Mouse (Mus musculus) CH12.LX (cell line): ENCODE data around the gene Tex21. TPM values are rescaled to one million over a fixed set of nuclear protein-coding genes. Genes with fewer than 3 reads are reported as not detected.

Experiments
- DNase-seq: peaks from one replicate; pipeline ENCODE4 v3.0.0-alpha.2; 2013; ENCODE audit errors: extremely low read depth
- H3K27ac ChIP-seq: 2 replicates; pipeline ENCODE4 v1.5.1; 2012; ENCODE audit warnings: low read depth, mild to moderate bottlenecking, control low read depth, moderate library complexity; ENCODE audit not compliant: insufficient read depth
- H3K27me3 ChIP-seq: replicated peaks from 2 replicates; pipeline ENCODE3; 2012; ENCODE audit warnings: inconsistent platforms
- H3K36me3 ChIP-seq, 2 experiments: replicated peaks in 1 of 2; 2 replicates each; pipeline versions ENCODE3 to v1.6.1; 2012; ENCODE audit warnings: inconsistent platforms in 1 of 2, low read length in 1 of 2, mild to moderate bottlenecking in 1 of 2, mixed read lengths in 1 of 2, moderate library complexity in 1 of 2; ENCODE audit not compliant: control insufficient read depth in 1 of 2, insufficient read depth in 1 of 2
- H3K4me1 ChIP-seq, 2 experiments: 2 replicates each; pipeline ENCODE4 v1.6.1; 2012; ENCODE audit warnings: inconsistent platforms in 1 of 2, moderate library complexity in 1 of 2; ENCODE audit not compliant: insufficient read depth in 2 of 2, control insufficient read depth in 1 of 2
- H3K4me2 ChIP-seq: 2 replicates; pipeline ENCODE4 v1.6.1; 2012; ENCODE audit warnings: low read depth, mild to moderate bottlenecking, control low read depth; ENCODE audit not compliant: poor library complexity, insufficient read depth, severe bottlenecking
- H3K4me3 ChIP-seq, 3 experiments: fragments of 150-350 bp in 1 of 3; sonication (generic) in 1 of 3; replicated peaks in 1 of 3; 2 replicates each; pipeline versions ENCODE3 to v1.5.1; 2011 to 2012; ENCODE audit warnings: low read depth in 2 of 3, low read length in 2 of 3, mild to moderate bottlenecking in 2 of 3, moderate library complexity in 2 of 3, control low read depth in 1 of 3, improper control_type of control experiment in 1 of 3, inconsistent platforms in 1 of 3, mixed read lengths in 1 of 3; ENCODE audit not compliant: poor library complexity in 1 of 3
- H3K79me2 ChIP-seq: replicated peaks from 2 replicates; pipeline ENCODE4 v1.6.1; 2012; ENCODE audit warnings: mild to moderate bottlenecking, moderate library complexity; ENCODE audit not compliant: control insufficient read depth, poor library complexity, insufficient read depth, severe bottlenecking; ENCODE audit errors: extremely low read depth
- H3K9ac ChIP-seq: 2 replicates; pipeline ENCODE4 v1.6.1; 2012; ENCODE audit warnings: low read depth, mild to moderate bottlenecking, control low read depth, moderate library complexity; ENCODE audit not compliant: insufficient read depth
- H3K9me3 ChIP-seq: replicated peaks from 2 replicates; pipeline ENCODE3; 2012; ENCODE audit warnings: low read length, inconsistent platforms, mixed read lengths
- CTCF ChIP-seq, 2 experiments: IDR thresholded peaks in 1 of 2; conservative IDR thresholded peaks in 1 of 2; 2 replicates each; pipeline ENCODE4 v1.5.1; 2011 to 2012; ENCODE audit warnings: low read depth in 2 of 2, low read length in 2 of 2, improper control_type of control experiment in 1 of 2, inconsistent platforms in 1 of 2, mild to moderate bottlenecking in 1 of 2, moderate library complexity in 1 of 2
- ELF1 ChIP-seq: IDR thresholded peaks from 2 replicates; pipeline ENCODE4 v1.6.1; 2014; ENCODE audit warnings: low read depth, mild to moderate bottlenecking, inconsistent platforms, low read length, improper control_type of control experiment
- GABPA ChIP-seq: IDR thresholded peaks from 2 replicates; pipeline ENCODE4 v1.6.1; 2012; ENCODE audit warnings: low read depth, low read length, improper control_type of control experiment, inconsistent platforms; ENCODE audit not compliant: insufficient replicate concordance
- HCFC1 ChIP-seq: IDR thresholded peaks from 2 replicates; pipeline ENCODE4 v1.6.1; 2012; ENCODE audit warnings: low read depth, mild to moderate bottlenecking, inconsistent platforms, low read length, improper control_type of control experiment
- IRF4 ChIP-seq: IDR thresholded peaks from 2 replicates; pipeline ENCODE4 v1.6.1; 2014; ENCODE audit warnings: low read depth, mild to moderate bottlenecking, inconsistent platforms, low read length, improper control_type of control experiment
- JUN ChIP-seq: IDR thresholded peaks from 2 replicates; pipeline ENCODE4 v1.6.1; 2011; ENCODE audit warnings: low read depth, mild to moderate bottlenecking, low read length, improper control_type of control experiment, moderate library complexity; ENCODE audit not compliant: insufficient read depth
- KAT2A ChIP-seq: IDR thresholded peaks from 2 replicates; pipeline ENCODE4 v1.6.1; 2012; ENCODE audit warnings: low read length, improper control_type of control experiment, inconsistent platforms; ENCODE audit not compliant: insufficient replicate concordance
- MAX ChIP-seq: IDR thresholded peaks from 2 replicates; pipeline ENCODE4 v1.6.1; 2011; ENCODE audit warnings: low read length, improper control_type of control experiment
- MAZ ChIP-seq: IDR thresholded peaks from 2 replicates; pipeline ENCODE4 v1.6.1; 2012; ENCODE audit warnings: low read depth, mild to moderate bottlenecking, inconsistent platforms, low read length, improper control_type of control experiment, moderate library complexity
- MEF2A ChIP-seq: IDR thresholded peaks from 2 replicates; pipeline ENCODE4 v1.6.1; 2014; ENCODE audit warnings: low read depth, mild to moderate bottlenecking, inconsistent platforms, low read length, improper control_type of control experiment, borderline replicate concordance
- NELFE ChIP-seq: IDR thresholded peaks from 2 replicates; pipeline ENCODE4 v1.6.1; 2011; ENCODE audit warnings: low read depth, low read length, improper control_type of control experiment
- RAD21 ChIP-seq: IDR thresholded peaks from 2 replicates; pipeline ENCODE4 v1.6.1; 2011; ENCODE audit warnings: low read depth, mild to moderate bottlenecking, low read length, improper control_type of control experiment, moderate library complexity
- RCOR1 ChIP-seq: conservative IDR thresholded peaks from 2 replicates; pipeline ENCODE4 v1.6.1; 2012; ENCODE audit warnings: low read depth, mild to moderate bottlenecking, inconsistent platforms, low read length, improper control_type of control experiment
- SMC3 ChIP-seq: IDR thresholded peaks from 2 replicates; pipeline ENCODE4 v1.6.1; 2011; ENCODE audit warnings: low read depth, low read length, improper control_type of control experiment
- TBP ChIP-seq: conservative IDR thresholded peaks from 2 replicates; pipeline ENCODE4 v1.6.1; 2011; ENCODE audit warnings: low read depth, low read length, improper control_type of control experiment
- TCF12 ChIP-seq: IDR thresholded peaks from 2 replicates; pipeline ENCODE4 v1.6.1; 2014; ENCODE audit warnings: low read depth, mild to moderate bottlenecking, inconsistent platforms, low read length, improper control_type of control experiment
- UBTF ChIP-seq: IDR thresholded peaks from 2 replicates; pipeline ENCODE4 v1.6.1; 2012; ENCODE audit warnings: low read depth, mild to moderate bottlenecking, inconsistent platforms, low read length, improper control_type of control experiment, moderate library complexity
- USF1 ChIP-seq: IDR thresholded peaks from 2 replicates; pipeline ENCODE4 v1.6.1; 2014; ENCODE audit warnings: low read depth, mild to moderate bottlenecking, inconsistent platforms, low read length, improper control_type of control experiment
- USF2 ChIP-seq: conservative IDR thresholded peaks from 2 replicates; pipeline ENCODE4 v1.6.1; 2011; ENCODE audit warnings: low read depth, low read length, improper control_type of control experiment
- ZC3H11A ChIP-seq: IDR thresholded peaks from 2 replicates; pipeline ENCODE4 v1.6.1; 2012; ENCODE audit warnings: low read depth, mild to moderate bottlenecking, inconsistent platforms, low read length, improper control_type of control experiment
- dilution Hi-C: fragments of 300-500 bp; cut with MboI; formaldehyde crosslinking; loops from 2 replicates; pipeline ENCODE4 v1.14.3; 2020; ENCODE audit warnings: low sequenced_read_pairs; ENCODE audit not compliant: extremely low pct_unique_long_range_greater_than_20kb, extremely low pct_ligation_motif_present
- in situ Hi-C: fragments of 300-500 bp; cut with MboI; formaldehyde crosslinking; loops from 3 replicates; pipeline ENCODE4 v1.14.3; 2019; ENCODE audit warnings: low sequenced_read_pairs, low pct_ligation_motif_present, low pct_unique_long_range_greater_than_20kb, mixed read lengths
- polyA plus RNA-seq: library from polyadenylated mRNA; unstranded; fragments of >175 nt; gene quantifications from 2 replicates; pipeline ENCODE4 v1.2.1, GENCODE M21; 2012; ENCODE audit warnings: low read depth; ENCODE audit not compliant: insufficient read length
- total RNA-seq, 2 experiments: library from RNA; depleted of rRNA; stranded (reverse); fragments of 300-350 nt in 1 of 2; fragments of >200 nt in 1 of 2; gene quantifications; 2 replicates each; pipeline ENCODE4 v1.2.3; 2012 to 2014

Gene Tex21
- total and polyA plus RNA-seq, 3 experiments: 0.11 to 0.42 (median 0.29) TPM

DNA sequence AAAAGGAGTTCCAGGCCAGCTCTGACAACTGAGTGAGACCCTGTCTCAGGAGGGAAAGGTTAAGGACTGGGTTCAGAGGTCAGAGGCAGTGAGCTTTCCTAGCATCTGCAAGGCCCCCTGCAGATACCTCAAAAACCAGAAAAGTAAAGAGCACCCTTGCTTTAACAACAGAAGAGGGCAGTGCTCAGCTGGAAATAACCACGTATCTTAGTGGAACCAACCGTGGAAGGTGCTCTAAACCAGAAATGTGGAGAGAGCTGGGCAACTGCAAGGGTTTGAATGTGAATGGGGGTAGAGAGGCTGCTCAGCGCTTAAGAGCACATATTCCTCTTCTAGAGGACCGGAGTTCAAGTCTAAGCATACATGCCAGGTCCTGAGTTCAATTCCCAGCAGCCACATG is 46.2 kb downstream of the Tex21 start:
- Histone ChIP-seq H3K27ac (no peak overlapping the region), H3K36me3 (no peaks in the 10 kb centered on the region), H3K9me3 (no peaks in the 10 kb centered on the region), H3K79me2 (no peaks in the 10 kb centered on the region), H3K4me1 (peaks cover 0 to 14% of the 10 kb centered on the region in 2 experiments; a peak in 2 of 4 replicates)
- dilution Hi-C loops: no loop called here
- TF ChIP-seq ZC3H11A (no peak), NELFE (no peak), IRF4 (no peak), USF1 (no peak), MEF2A (no peak), MAX (no peak), HCFC1 (no peak), SMC3 (peak; percentile 11; the same call in 1 of the 2 replicates), RCOR1 (no peak), RAD21 (peak; percentile 44), TCF12 (no peak), JUN (no peak), CTCF (conservative IDR thresholded peaks at IDR 0.05 in 1 of 2, IDR thresholded peaks at IDR 0.05 in 1 of 2; ENCODE audit: low read depth in 2 of 2, low read length in 2 of 2) (peak in 1 of 2 experiments; percentile 38; a peak in 2 of 4 replicates), KAT2A (no peak)
- TF ChIP-seq, all 38 proteins: peak for 3
- no peak overlapping the region for H3K4me3 ChIP-seq
- in situ Hi-C loops: no loop called here
- no peak overlapping the region for H3K9ac ChIP-seq
- no peaks in the 10 kb centered on the region for H3K27me3 ChIP-seq
- no peak for DNase-seq
- no peak overlapping the region for H3K4me2 ChIP-seq

- Histone ChIP-seq H3K27me3 (peaks cover 3% of the 10 kb centered on the region), H3K36me3 (no peaks in the 10 kb centered on the region), H3K4me3 (no peak overlapping the region), H3K4me1 (peaks cover 0 to 16% of the 10 kb centered on the region in 2 experiments; a peak in 2 of 4 replicates), H3K9ac (no peak overlapping the region), H3K79me2 (no peaks in the 10 kb centered on the region), H3K9me3 (no peaks in the 10 kb centered on the region), H3K4me2 (no peak overlapping the region; the same call in 1 of the 2 replicates), H3K27ac (no peak overlapping the region)
- in situ Hi-C loops (loop anchor here (5.0 to 25.0 kb wide), 2 partner anchors 130 to 410 kb away; no protein-coding TSS in a partner anchor), dilution Hi-C loops (no loop called here)
- DNase-seq: no peak
- TF ChIP-seq KAT2A (no peak), GABPA (no peak), ELF1 (no peak), RCOR1 (no peak), TBP (no peak), UBTF (no peak), MAZ (no peak), USF2 (no peak)
These were observed 49.5 kb downstream of the Tex21 start for GRCm38 (mm10) chr12:76197071-76197470.
